Mouse (Mus musculus) cortical plate, adult 2 months (tissue): ENCODE results near the gene Prmt3.

ENCODE experiments used
- CTCF ChIP-seq: fragments of 200-500 bp; IDR thresholded peaks from 2 replicates; pipeline ENCODE4 v1.5.1; 2011; ENCODE audit warnings: mild to moderate bottlenecking, control low read depth, low read length; ENCODE audit not compliant: insufficient read depth; ENCODE audit errors: extremely low read depth
- POLR2A ChIP-seq: fragments of 200-500 bp; IDR thresholded peaks from 2 replicates; pipeline ENCODE4 v1.6.1; 2011; ENCODE audit warnings: mild to moderate bottlenecking, low read length, control low read depth; ENCODE audit not compliant: insufficient read depth; ENCODE audit errors: extremely low read depth

GRCm38 (mm10) chr7:49894786-49895185 lies 116.6 kb downstream of the Prmt3 start:
- TF ChIP-seq POLR2A = no peak
- TF ChIP-seq CTCF = no peak
